Mouse (Mus musculus) G1E (cell line): Measurements from ENCODE around the gene Slc22a4. TPM values are rescaled to one million over a fixed set of nuclear protein-coding genes. Genes with fewer than 3 reads are reported as not detected.

Experiments
- ATAC-seq: 2 replicates; pipeline ENCODE4 v1.8.0; 2016; ENCODE audit warnings: mild to moderate bottlenecking; ENCODE audit not compliant: insufficient number of reproducible peaks, poor library complexity, low FRiP score, severe bottlenecking; ENCODE audit errors: extremely low read depth
- DNase-seq: peaks from one replicate; pipeline ENCODE4 v3.0.0; 2012; ENCODE audit warnings: low spot score
- H3K27me3 ChIP-seq: 2 replicates; pipeline ENCODE4 v1.6.1; 2012; ENCODE audit warnings: mild to moderate bottlenecking, low read length, inconsistent platforms; ENCODE audit not compliant: insufficient read depth
- H3K36me3 ChIP-seq: replicated peaks from 2 replicates; pipeline ENCODE3; 2012; ENCODE audit warnings: mild to moderate bottlenecking, inconsistent platforms
- H3K4me1 ChIP-seq: 2 replicates; pipeline ENCODE4 v1.6.1; 2012; ENCODE audit warnings: low read depth, low read length, inconsistent platforms, mixed read lengths; ENCODE audit not compliant: insufficient read depth
- H3K4me3 ChIP-seq: 2 replicates; pipeline ENCODE4 v1.5.1; 2012; ENCODE audit warnings: low read depth, mild to moderate bottlenecking, inconsistent platforms, low read length, moderate library complexity, mixed read lengths
- H3K9me3 ChIP-seq: replicated peaks from 2 replicates; pipeline ENCODE4 v1.6.1; 2012; ENCODE audit warnings: inconsistent platforms
- CTCF ChIP-seq: IDR thresholded peaks from 2 replicates; pipeline ENCODE4 v1.5.1; 2012; ENCODE audit warnings: low read depth, low read length, inconsistent platforms, mixed read lengths
- GATA1 ChIP-seq: IDR thresholded peaks from 2 replicates; pipeline ENCODE4 v1.6.1; 2012; ENCODE audit warnings: borderline replicate concordance, low read length, inconsistent platforms, mixed read lengths
- GATA2 ChIP-seq: IDR thresholded peaks from 2 replicates; pipeline ENCODE4 v1.6.1; 2012; ENCODE audit warnings: low read depth, low read length, inconsistent platforms, borderline replicate concordance
- POLR2AphosphoS5 ChIP-seq: IDR thresholded peaks from 2 replicates; pipeline ENCODE4 v1.6.1; 2012; ENCODE audit warnings: low read depth, low read length, inconsistent platforms; ENCODE audit not compliant: insufficient replicate concordance
- TAL1 ChIP-seq: conservative IDR thresholded peaks from 2 replicates; pipeline ENCODE4 v1.6.1; 2012; ENCODE audit warnings: low read depth, low read length, inconsistent platforms, mixed read lengths
- polyA plus RNA-seq: library from polyadenylated mRNA; stranded (reverse); fragments of >175 nt; gene quantifications from 2 replicates; pipeline ENCODE4 v1.2.3, GENCODE M21; 2012
- total RNA-seq, 2 experiments: library from RNA; stranded (forward) in 1 of 2; stranded (reverse) in 1 of 2; fragments of 200-1000 nt in 1 of 2; fragments of >200 nt in 1 of 2; fragmentation: Nextera tagmentation in 1 of 2; gene quantifications; 2 replicates each; pipeline ENCODE4 v1.2.3; 2014 to 2017

Slc22a4 gene
- total and polyA plus RNA-seq, 3 experiments = not detected

DNA sequence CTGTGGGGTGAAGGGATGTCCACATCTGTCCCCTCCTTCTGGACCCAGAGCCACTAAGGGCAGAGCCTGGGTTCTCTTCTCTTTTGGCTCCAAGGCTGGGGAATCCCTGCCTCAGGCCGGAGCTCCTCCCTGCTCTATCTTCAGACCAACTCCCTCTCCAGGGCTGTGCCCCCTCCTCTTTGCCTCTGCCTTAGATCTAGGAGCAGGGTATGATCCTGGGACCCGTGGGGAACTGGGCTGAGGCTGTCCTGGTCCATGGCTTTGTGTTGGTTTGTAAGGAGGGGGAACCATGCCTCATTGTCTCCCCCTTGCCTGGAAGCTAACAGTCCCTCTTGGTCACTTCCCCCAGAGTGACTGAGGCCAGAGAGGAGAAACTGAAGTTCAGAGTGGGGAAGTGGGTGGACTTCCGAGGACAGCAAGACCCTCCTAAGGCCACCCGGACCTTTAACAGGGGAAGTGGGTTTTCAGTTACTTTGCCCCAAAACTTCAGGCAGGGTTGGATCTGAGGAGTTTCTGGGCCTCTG lies 40.2 kb upstream of the Slc22a4 start:
- peaks cover 55% of the 10 kb centered on the region for H3K27me3 ChIP-seq
- no peaks in the 10 kb centered on the region for H3K36me3 ChIP-seq
- DNase-seq (no peak), ATAC-seq (no peak)
- no peak overlapping the region for H3K4me3 ChIP-seq
- no peaks in the 10 kb centered on the region for H3K9me3 ChIP-seq
- no peak for TF ChIP-seq POLR2AphosphoS5
- TF ChIP-seq TAL1 = no peak
- no peak for TF ChIP-seq GATA1
- TF ChIP-seq GATA2 = no peak
- no peak for TF ChIP-seq CTCF
- no peaks in the 10 kb centered on the region; the same call in 1 of the 2 replicates for H3K4me1 ChIP-seq

DNA sequence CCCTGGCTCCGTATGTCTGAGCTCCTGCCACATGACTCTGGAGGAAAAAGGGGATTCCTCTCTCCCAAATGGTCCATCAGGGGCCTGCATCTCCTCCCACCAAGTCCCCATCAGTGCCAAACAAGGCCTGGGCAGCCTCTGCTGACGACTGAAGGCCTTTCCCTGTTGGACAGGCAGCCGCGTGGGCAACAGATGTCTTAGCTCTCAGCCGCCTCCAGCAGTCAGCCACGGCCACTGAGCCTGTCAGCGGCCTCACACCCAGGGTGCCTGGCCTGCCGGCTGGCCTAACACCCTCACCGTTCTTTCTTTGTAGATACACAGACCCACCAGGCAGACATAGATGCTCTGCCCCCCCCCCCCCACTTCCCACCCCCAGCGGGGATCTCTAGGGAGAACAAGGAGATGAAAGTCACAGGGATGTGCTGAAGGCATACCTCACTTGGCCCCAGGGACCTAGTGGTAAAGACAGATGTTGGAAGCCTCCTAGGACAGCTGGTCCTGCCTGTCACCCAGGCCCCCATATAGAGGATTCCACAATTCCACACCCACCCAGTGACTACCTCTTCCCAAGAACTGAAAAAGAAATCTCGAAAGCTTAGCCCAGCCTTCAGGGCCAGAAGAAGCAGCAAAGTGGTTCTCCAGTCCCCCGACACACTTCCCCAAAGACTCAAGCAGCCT lies 39.6 kb upstream of the Slc22a4 start:
- Histone ChIP-seq H3K4me3 (no peak overlapping the region), H3K4me1 (no peaks in the 10 kb centered on the region; the same call in 1 of the 2 replicates), H3K27me3 (peaks cover 49% of the 10 kb centered on the region), H3K9me3 (no peaks in the 10 kb centered on the region), H3K36me3 (no peaks in the 10 kb centered on the region)
- DNase-seq (no peak), ATAC-seq (no peak)
- TF ChIP-seq CTCF = no peak
- no peak for TF ChIP-seq GATA1
- no peak for TF ChIP-seq GATA2
- TF ChIP-seq POLR2AphosphoS5 = no peak
- no peak for TF ChIP-seq TAL1

DNA sequence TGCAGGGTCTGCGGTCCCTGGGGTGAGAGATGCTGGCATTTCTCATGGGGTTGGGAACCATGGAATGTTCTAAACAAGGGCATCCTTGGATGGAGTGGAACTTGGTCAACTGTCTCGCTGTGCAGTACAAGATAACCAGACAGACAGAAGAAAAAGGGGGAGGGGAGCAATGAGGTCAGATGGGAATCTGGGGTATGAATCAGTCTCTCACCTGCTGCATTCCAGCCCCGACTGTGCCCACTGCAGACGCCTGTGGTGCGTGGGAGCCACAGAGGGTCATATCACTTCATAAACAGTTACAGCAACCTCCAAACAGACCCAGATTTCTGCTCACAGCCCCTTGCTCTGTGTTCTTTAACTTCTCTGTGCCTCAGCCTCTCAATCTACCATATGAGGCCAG lies 38.5 kb upstream of the Slc22a4 start:
- H3K36me3 ChIP-seq = no peaks in the 10 kb centered on the region
- DNase-seq (no peak), ATAC-seq (no peak)
- no peaks in the 10 kb centered on the region; the same call in 1 of the 2 replicates for H3K4me1 ChIP-seq
- H3K4me3 ChIP-seq = no peak overlapping the region
- H3K9me3 ChIP-seq = no peaks in the 10 kb centered on the region
- peaks cover 39% of the 10 kb centered on the region for H3K27me3 ChIP-seq
- TF ChIP-seq TAL1 (no peak), POLR2AphosphoS5 (no peak), CTCF (no peak), GATA1 (no peak), GATA2 (no peak)

DNA sequence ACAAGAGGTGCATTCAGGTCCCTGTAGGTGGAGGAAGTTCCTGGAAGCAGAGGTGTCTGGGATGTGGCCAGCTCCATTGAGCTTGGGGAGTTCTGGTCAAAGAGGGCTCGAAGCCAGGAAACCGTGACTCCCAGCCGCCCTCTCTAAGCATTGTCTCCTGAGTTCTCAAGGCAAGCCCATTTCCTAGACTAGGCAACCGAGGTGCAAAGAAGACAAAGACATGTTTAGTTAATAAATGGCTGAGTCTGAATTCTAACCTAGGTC lies 38.0 kb upstream of the Slc22a4 start:
- Histone ChIP-seq H3K27me3 (peaks cover 35% of the 10 kb centered on the region), H3K9me3 (no peaks in the 10 kb centered on the region), H3K4me3 (no peak overlapping the region), H3K36me3 (no peaks in the 10 kb centered on the region), H3K4me1 (no peaks in the 10 kb centered on the region; the same call in 1 of the 2 replicates)
- no peak for ATAC-seq
- no peak for TF ChIP-seq TAL1
- TF ChIP-seq POLR2AphosphoS5 = no peak
- no peak for TF ChIP-seq GATA2
- TF ChIP-seq GATA1 = no peak
- TF ChIP-seq CTCF = no peak
- DNase-seq = no peak

DNA sequence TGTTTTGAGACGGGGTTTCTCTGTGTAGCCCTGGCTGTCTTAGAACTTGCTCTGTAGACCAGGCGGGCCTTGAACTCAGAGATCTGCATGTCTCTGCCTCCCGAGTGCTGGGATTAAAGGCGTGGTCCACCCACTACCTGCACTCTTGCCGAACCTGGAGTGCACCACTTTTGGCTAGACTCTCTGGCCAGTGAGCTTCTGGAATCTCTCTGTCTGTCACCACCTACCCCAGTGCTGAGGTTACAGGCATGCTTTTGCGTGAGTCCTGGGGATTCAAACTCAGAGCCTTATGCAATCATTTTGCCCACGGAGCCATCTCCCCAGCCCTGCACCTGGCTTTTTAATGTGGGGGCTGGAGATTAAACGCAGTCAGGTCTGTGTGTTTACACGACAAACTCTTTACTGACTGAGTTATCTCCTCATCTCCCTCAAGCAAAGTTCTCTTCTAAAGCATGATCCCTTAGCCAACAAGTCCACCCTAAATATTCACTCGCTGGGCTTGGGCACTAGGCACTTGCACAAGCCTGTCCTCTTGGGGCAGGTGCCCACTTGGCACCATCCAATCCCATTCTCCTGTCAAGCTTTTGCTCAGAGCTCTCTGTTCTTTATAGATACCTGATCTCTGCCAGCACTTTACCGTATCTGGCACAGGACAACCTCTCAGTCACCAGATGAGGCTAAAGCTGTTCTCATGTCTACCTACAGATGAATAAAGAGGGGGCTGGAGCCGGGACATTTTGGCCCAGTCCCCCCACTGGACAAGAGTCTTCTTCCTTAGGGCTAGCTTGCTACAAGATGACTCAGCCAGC lies 37.4 kb upstream of the Slc22a4 start:
- ATAC-seq = no peak
- H3K27me3 ChIP-seq = peaks cover 35% of the 10 kb centered on the region
- no peaks in the 10 kb centered on the region for H3K36me3 ChIP-seq
- H3K4me1 ChIP-seq = no peaks in the 10 kb centered on the region; the same call in 1 of the 2 replicates
- TF ChIP-seq GATA2 (no peak), CTCF (no peak), GATA1 (no peak), TAL1 (no peak), POLR2AphosphoS5 (no peak)
- H3K4me3 ChIP-seq = no peak overlapping the region
- no peak for DNase-seq
- no peaks in the 10 kb centered on the region for H3K9me3 ChIP-seq

DNA sequence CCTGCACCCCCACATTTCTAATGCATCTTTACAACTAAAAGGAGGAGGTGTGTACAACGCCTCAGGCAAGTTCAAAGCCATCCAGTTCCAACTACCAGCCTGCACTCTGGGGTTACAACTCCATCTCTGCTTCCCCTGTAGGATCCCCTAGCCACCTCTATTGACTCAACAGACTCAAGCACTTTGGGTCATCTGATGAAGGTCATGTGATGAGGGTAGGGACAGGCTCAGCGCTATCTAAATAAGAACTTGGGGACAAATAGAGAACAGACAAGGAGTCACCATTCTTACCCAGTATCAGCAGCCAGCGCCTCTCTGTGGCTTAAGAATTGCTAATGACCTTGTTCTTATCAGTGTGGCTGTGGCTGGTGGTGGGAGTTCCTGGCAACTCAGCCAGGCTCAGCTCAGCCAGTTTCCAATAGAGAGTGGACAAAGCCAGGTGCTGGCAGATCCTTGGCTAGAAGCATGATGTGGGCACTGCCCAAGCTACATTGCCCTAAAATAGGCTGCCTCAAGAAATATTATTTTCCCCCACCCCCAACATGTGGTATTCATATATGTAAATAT lies 36.6 kb upstream of the Slc22a4 start:
- H3K4me3 ChIP-seq = no peak overlapping the region
- ATAC-seq (no peak), DNase-seq (no peak)
- H3K27me3 ChIP-seq = peaks cover 40% of the 10 kb centered on the region
- no peak for TF ChIP-seq GATA2
- TF ChIP-seq TAL1 = no peak
- TF ChIP-seq GATA1 = no peak
- TF ChIP-seq CTCF = no peak
- TF ChIP-seq POLR2AphosphoS5 = no peak
- H3K4me1 ChIP-seq = no peaks in the 10 kb centered on the region; the same call in 1 of the 2 replicates
- no peaks in the 10 kb centered on the region for H3K36me3 ChIP-seq
- no peaks in the 10 kb centered on the region for H3K9me3 ChIP-seq
